Comparison of ENCODE assay signal across 8 mouse cellular contexts in genomic region chr13:43524491-43525362, GRCm38 (mm10). TPM values are rescaled to one million over a fixed set of nuclear protein-coding genes. Genes with fewer than 3 reads are reported as not detected.
DNase-seq lines count a peak whose midpoint lies in the region; ATAC-seq and TF ChIP-seq lines count a peak whose summit lies in the region.

No protein-coding gene starts in this region.

- no peaks in the 10 kb centered on the region for H3K36me3 ChIP-seq in hindbrain, embryonic 14.5 days (replicated peaks; ENCODE audit: control insufficient read depth, insufficient read depth)
- H3K36me3 ChIP-seq in liver, postnatal 0 days (replicated peaks; ENCODE audit: insufficient read depth, low read length): no peaks in the 10 kb centered on the region
- H3K36me3 ChIP-seq in neural tube, embryonic 14.5 days (ENCODE audit: control insufficient read depth, insufficient read depth, low read length): no peaks in the 10 kb centered on the region

- H3K4me2 ChIP-seq in hindbrain, embryonic 14.5 days (replicated peaks): no peak overlapping the region
- peak overlapping the region; percentile 27 for H3K4me2 ChIP-seq in liver, postnatal 0 days (ENCODE audit: low read depth, low read length)
- H3K4me2 ChIP-seq in neural tube, embryonic 14.5 days (ENCODE audit: low read depth, low read length): no peak overlapping the region

- no peak for TF ChIP-seq CTCF in liver, postnatal 0 days (IDR thresholded peaks at IDR 0.05; ENCODE audit: low read depth)

- H3K4me3 ChIP-seq in hindbrain, embryonic 14.5 days (replicated peaks; ENCODE audit: low read length): no peak overlapping the region
- H3K4me3 ChIP-seq in liver, postnatal 0 days (ENCODE audit: low read depth, low read length): no peak overlapping the region
- H3K4me3 ChIP-seq in neural tube, embryonic 14.5 days (ENCODE audit: low read depth, low read length): no peak overlapping the region

- H3K27me3 ChIP-seq in hindbrain, embryonic 14.5 days (ENCODE audit: control insufficient read depth, insufficient read depth, low read length): no peaks in the 10 kb centered on the region
- no peaks in the 10 kb centered on the region for H3K27me3 ChIP-seq in liver, postnatal 0 days (ENCODE audit: insufficient read depth, low read length)
- H3K27me3 ChIP-seq in neural tube, embryonic 14.5 days (ENCODE audit: control insufficient read depth, insufficient read depth, low read length): no peaks in the 10 kb centered on the region

- 52% methylated on average over 16 of the region's 16 CpGs for WGBS in hindbrain, embryonic 14.5 days
- WGBS in liver, postnatal 0 days (ENCODE audit: insufficient replicate concordance): 28% methylated on average over 16 of the region's 16 CpGs
- 57% methylated on average over 16 of the region's 16 CpGs for WGBS in neural tube, embryonic 14.5 days

- peaks cover 11% of the 10 kb centered on the region for H3K4me1 ChIP-seq in hindbrain, embryonic 14.5 days (replicated peaks; ENCODE audit: control insufficient read depth, insufficient read depth, low read length)
- peaks cover 24% of the 10 kb centered on the region for H3K4me1 ChIP-seq in liver, postnatal 0 days (ENCODE audit: insufficient read depth)
- peaks cover 4% of the 10 kb centered on the region; the same call in 1 of the 2 replicates for H3K4me1 ChIP-seq in neural tube, embryonic 14.5 days (ENCODE audit: control insufficient read depth, insufficient read depth, low read length)

- H3K9me3 ChIP-seq in hindbrain, embryonic 14.5 days (ENCODE audit: control insufficient read depth, low read length): no peaks in the 10 kb centered on the region
- peaks cover 3% of the 10 kb centered on the region; the same call in 1 of the 2 replicates for H3K9me3 ChIP-seq in liver, postnatal 0 days (ENCODE audit: low read length)
- H3K9me3 ChIP-seq in neural tube, embryonic 14.5 days (ENCODE audit: control insufficient read depth, low read length): no peaks in the 10 kb centered on the region

- peak; percentile 22 for DNase-seq in embryo, embryonic 10.5 days (ENCODE audit: low spot score)
- DNase-seq in embryo, embryonic 10 days (ENCODE audit: low spot score): no peak
- DNase-seq in NIH3T3 (ENCODE audit: low read depth): peak; percentile 94
- peak; percentile 37 to 62 for DNase-seq in gastrocnemius, adult 8-10 months (ENCODE audit: low spot score in 2 of 2)
- no peak for DNase-seq in hindbrain, embryonic 14.5 days (ENCODE audit: low spot score)
- peak; percentile 54 for DNase-seq in liver, postnatal 0 days

- peak; percentile 53; the same call in 1 of the 2 replicates for ATAC-seq in hindbrain, embryonic 14.5 days (ENCODE audit: low FRiP score)
- ATAC-seq in liver, postnatal 0 days: peak; percentile 92
- peak; percentile 54; the same call in 1 of the 2 replicates for ATAC-seq in neural tube, embryonic 14.5 days (ENCODE audit: low read depth)
- no peak for ATAC-seq in cerebellum, adult (ENCODE audit: insufficient number of reproducible peaks, low FRiP score, low TSS enrichment)

- H3K27ac ChIP-seq in hindbrain, embryonic 14.5 days: peak overlapping the region; percentile 62; the same call in 1 of the 2 replicates
- peak overlapping the region; percentile 80 for H3K27ac ChIP-seq in liver, postnatal 0 days (ENCODE audit: low read depth)
- peak overlapping the region; percentile 22; the same call in 1 of the 2 replicates for H3K27ac ChIP-seq in neural tube, embryonic 14.5 days (ENCODE audit: low read depth, low read length)

- TF ChIP-seq EP300 in liver, postnatal 0 days (IDR thresholded peaks at IDR 0.05; ENCODE audit: low read depth): no peak

- H3K9ac ChIP-seq in hindbrain, embryonic 14.5 days: no peak overlapping the region
- H3K9ac ChIP-seq in liver, postnatal 0 days (replicated peaks): no peak overlapping the region; the same call in 1 of the 2 replicates
- no peak overlapping the region for H3K9ac ChIP-seq in neural tube, embryonic 14.5 days (replicated peaks; ENCODE audit: low read depth, low read length)

RNA-seq across cellular contexts. Expression of gene Mcur1, which starts 35.3 kb away (rescaled TPM):
- 10 to 100 TPM; 25.5 to 34.6 (median 30.2) TPM for total RNA-seq in gastrocnemius, adult 8-10 months (2022)
- polyA plus RNA-seq in hindbrain, embryonic 14.5 days (2014; fragmentation: Nextera tagmentation; extraction: Ambion mirVana): 8.6 and 9.5 TPM in 2 replicates
- 8.8 and 8.9 TPM in 2 replicates for polyA plus RNA-seq in liver, postnatal 0 days (2015; fragmentation: Nextera tagmentation; extraction: Ambion mirVana)
- polyA plus RNA-seq in neural tube, embryonic 14.5 days (2014; fragmentation: Nextera tagmentation; extraction: Ambion mirVana): 8.6 and 9.9 TPM in 2 replicates

RNA-seq across cellular contexts. Expression of gene Ranbp9, which starts 43.6 kb away (rescaled TPM):
- total RNA-seq in gastrocnemius, adult 8-10 months (2022): 10 to 100 TPM; 38.0 to 44.9 (median 43.3) TPM
- 14.8 and 16.8 TPM in 2 replicates for polyA plus RNA-seq in hindbrain, embryonic 14.5 days (2014; fragmentation: Nextera tagmentation; extraction: Ambion mirVana)
- 3.0 and 4.6 TPM in 2 replicates for polyA plus RNA-seq in liver, postnatal 0 days (2015; fragmentation: Nextera tagmentation; extraction: Ambion mirVana)
- polyA plus RNA-seq in neural tube, embryonic 14.5 days (2014; fragmentation: Nextera tagmentation; extraction: Ambion mirVana): 18.1 and 19.2 TPM in 2 replicates

Comparison
In these comparisons a context has a peak if more than half of its experiments do, and no peak if none do; other contexts are left out.
1. DNase-seq: peak in embryo, embryonic 10.5 days (single experiment), NIH3T3 (single experiment), gastrocnemius, adult 8-10 months (2 of 2) and liver, postnatal 0 days (single experiment); none in embryo, embryonic 10 days (single experiment) and hindbrain, embryonic 14.5 days (single experiment).
2. H3K27ac ChIP-seq: peak in every context shown above with its lines; median percentile 80 in liver, postnatal 0 days; 62 in hindbrain, embryonic 14.5 days; 22 in neural tube, embryonic 14.5 days.